Mouse (Mus musculus): ENCODE data around the gene Trit1.
A peak's percentile ranks its signal among the peaks of the same experiment; 100 is the strongest.
"Not testable (repeated sequence)": the region's sequence is repeated elsewhere in the genome, so short reads cannot be mapped to it uniquely, and the experiment has no call there.

Trit1 gene

DNA sequence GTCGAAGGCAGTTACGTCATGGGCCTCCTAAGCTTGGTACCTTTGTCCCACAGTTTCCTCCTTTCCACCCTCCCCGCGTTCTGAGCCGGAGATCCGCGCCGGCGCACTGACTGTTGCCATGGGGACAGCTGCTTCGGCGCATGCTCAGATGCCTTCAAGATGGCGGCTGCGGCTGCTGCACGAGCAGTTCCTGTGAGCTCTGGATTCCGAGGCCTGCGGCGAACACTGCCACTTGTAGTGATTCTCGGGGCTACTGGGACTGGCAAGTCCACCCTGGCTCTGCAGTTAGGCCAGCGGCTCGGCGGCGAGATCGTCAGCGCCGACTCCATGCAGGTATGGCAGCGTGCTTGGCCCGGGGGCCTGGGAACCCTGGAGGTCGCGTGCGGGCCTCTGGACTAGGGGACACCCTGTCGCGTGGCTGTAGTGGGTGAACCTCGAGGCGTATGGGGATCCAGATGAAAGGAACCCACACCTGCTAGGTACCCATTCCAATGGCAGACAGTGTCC is at the start of gene Trit1:
Gene Trit1, plus strand, starts transcription at position 147 of the 507 bp plus-strand sequence.
- DNase-seq (ENCODE audit: low spot score in 2 of 2): peak; percentile 94 to 95

DNA sequence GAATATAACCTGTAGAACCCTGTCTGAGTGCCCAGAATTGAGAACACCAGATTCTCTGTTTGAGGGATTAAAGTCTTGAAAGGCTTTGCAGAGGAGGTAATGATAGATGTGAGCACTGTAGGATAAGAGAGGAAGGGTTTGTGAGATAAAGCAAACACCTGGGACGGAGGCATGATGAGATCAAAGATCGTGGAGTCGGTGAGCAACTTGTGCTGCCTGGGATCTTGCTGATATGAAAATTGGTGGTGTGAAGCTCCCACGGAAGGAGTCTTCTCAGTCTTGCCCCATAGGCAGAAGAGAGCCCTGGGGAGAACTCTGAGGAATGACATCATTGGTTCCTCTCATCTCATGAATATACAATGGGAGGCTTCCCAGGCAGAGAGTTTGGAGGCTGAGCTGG is 48.3 kb upstream of the Trit1 start:
- peak; percentile 23 to 26 for DNase-seq (ENCODE audit: low spot score in 2 of 2)

DNA sequence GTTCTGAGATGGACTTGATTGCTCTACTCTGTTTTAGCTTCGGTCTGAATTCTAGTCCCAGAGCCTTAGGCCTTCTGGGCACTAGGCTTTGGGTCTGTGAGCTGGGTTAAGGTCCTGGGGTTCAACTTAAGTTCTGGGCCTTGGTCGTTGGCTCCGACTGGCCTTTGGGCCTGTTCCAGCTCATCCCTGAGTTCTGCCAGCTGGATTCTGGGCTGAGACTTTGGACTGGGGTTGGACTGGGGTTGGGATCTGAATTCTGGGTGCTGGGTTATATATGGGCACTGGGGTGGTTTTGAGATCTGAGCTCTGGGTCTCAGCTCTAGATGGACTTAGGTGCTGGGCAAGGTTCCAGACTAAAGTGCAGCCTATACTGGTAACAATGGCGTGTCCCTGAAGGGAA is 45.2 kb upstream of the Trit1 start:
- no peak for DNase-seq (ENCODE audit: low spot score in 2 of 2)

DNA sequence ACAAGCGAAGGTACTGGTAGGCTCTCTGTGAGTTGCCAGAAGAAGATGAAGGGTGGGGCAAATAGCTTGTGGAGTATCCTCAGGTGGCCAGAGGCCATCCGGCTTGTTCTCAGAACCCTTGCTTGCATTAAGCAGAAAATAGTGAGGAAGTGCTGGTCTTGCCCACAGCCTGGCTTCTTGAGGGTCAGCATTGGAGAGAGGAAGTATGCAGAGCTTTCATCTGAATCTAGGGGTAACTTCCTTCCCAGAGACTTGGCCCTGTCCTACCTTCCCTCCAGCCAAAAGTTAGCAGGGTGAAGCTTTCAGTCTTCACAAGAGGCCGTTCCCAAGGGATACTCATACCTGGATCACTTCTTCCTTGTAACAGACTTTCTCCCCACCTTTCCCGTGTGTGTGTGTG is 44.8 kb upstream of the Trit1 start:
- no peak for DNase-seq (ENCODE audit: low spot score in 2 of 2)

DNA sequence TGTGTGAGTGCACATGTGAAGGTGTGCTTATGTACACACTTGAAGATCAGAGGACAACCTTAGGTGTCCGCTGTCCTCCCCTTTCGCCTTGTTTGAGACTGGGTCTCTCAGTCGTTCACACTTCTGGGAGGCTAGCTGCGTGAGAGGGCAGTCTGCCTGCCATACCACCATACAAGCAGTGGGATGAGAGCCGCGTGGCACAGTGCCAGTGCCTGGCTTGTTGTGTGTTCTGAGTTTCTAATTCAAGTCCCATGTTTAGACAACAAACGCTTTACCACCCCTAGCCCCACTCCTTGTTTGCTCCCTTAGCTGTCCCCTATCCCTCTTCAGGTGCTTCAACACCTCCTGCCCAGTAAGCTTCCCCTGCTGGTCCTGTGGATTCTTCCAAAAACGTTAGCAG is 44.3 kb upstream of the Trit1 start:
- no peak for DNase-seq (ENCODE audit: low spot score in 2 of 2)

DNA sequence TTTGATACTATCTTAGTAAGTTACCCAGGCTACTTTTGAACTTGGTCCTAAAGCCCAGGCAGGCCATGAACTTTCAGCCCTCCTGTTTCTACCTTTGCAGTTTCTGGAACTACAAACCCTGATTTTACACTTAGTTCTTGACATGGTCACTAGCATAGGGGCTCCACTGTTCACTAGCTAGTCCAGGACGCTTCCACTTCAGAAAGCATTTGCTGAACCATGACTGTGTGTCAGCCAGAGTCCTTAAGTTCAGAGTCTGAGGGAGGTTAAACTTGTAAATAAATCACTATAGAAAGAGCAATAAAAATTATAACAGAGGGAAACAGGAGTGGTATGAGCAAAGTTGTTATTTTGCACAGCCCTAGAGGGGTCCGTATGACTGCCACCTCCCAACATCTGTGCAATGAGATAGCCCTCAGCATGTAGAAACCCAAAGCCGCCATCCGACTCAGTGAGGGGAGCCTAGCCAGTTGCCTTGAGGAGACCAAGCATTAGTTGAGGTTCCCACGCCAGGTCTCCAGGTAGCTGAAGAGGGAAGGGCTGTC is 41.3 kb upstream of the Trit1 start:
- DNase-seq (ENCODE audit: low spot score in 2 of 2): no peak

DNA sequence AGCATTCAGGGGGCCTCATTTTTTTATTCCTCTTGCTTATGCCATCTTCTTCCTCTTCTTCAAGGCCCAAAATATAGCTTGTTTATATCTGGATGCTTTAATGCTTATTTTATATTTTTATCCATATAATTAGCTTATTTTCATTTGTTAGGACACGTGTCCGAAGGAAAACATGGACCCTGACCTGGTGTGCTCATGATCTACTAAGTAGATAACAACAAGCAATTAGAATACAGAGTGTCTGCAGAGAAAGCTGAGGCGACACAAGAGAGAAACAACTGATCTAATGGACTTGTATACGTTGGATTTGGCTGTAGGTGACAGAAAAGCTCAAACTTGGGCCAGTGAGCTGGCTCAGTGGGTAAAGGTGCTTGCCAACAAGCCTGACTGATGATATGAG is 39.5 kb upstream of the Trit1 start:
- DNase-seq (ENCODE audit: low spot score in 2 of 2): no peak

DNA sequence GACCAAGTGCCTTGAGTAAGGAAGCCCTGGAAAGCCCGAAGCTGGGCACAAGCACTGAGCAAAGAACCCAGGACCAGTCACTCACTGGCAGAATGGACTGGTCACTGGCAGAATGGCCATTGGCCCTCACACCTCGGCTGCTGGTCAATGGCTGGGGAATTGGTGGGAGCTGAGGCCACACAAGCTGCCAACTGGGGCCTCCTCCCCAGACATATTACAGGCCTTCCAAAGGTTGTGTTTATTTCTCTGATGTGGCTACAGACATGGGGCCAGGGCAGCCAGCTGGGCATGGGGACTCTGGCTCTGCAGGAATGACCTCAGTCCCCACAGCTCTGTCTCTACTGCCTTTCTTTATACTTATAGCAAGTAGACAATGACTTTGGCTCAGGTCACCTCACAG is 37.5 kb upstream of the Trit1 start:
- DNase-seq (ENCODE audit: low spot score in 2 of 2): no peak

DNA sequence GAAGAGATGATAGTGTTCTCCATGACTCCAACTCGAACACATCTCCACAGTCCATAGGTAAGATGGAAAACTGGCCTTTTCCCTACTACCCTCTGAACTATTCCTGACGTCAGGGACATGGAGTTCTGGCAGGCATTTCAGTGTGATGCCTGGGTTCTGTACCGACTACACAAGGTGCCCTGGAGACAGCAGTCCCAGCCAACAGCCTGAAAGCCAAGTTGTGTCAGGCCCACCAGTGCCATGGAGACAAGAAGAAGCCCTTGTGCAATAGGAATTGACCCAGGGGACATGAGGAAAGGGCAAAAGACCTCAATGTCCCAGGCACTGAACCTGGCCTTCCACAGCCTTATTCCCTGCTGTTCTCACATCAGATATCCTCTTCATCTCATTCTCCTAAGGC is 36.6 kb upstream of the Trit1 start:
- DNase-seq (ENCODE audit: low spot score in 2 of 2): no peak

DNA sequence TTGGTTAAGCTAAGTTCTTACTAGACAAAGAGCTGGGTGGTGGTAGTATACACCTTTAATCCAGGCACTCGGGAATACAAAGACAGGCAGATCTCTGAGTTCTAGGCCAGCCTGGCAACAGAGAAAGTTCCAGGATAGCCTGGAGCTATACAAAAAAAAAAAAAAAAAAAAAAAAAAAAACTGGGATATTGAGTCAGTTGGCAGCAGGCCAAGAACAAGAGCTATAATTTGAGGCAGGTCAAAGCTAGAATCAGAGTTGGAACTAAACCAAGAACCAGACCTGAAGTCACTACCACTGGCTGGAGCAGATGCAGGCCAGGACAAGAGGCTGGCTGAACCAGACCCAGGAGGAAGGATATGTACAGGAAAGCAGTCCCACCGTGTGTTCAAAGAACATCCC is 35.7 kb upstream of the Trit1 start:
- no peak for DNase-seq (ENCODE audit: low spot score in 2 of 2)

DNA sequence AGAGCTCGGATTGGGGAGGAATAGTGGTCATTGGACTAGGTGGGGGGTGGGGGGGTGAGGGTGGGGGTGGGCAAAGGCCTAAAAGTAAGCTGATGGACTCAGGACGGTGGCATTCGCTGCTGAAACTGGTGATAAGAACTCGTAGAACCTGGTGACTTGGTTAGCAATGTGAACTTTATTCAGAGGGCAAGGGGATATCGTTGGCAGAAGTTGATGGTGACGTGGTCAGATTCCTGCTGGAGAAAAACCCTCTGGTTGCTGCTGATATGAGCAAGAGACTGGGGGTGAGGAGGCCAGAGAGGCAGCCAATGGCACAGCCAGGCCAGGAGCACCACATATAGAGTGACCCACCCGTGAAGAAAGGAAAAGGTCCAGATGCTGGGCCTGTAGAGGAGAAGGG is 35.2 kb upstream of the Trit1 start:
- DNase-seq (ENCODE audit: low spot score in 2 of 2): no peak

DNA sequence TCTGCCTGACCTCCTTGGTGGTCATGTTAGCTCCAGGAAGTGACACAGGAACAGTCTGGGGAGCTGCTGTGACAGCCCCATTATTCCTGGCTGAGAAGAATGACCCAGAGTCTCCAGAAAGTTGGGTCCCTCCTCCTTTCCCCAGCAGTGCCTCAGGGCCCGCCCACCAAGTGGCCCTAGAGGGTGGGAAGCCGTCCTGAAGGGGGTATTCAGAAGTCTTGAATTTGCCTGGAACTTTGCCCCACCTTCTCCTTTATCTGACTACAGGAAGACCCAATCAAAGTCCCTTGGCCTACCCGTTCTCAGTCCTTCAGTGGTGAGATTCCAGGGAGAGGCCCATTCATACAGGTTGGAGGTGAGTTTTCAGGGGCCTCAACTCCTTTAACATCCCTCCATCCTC is 34.5 kb upstream of the Trit1 start:
- no peak for DNase-seq (ENCODE audit: low spot score in 2 of 2)

DNA sequence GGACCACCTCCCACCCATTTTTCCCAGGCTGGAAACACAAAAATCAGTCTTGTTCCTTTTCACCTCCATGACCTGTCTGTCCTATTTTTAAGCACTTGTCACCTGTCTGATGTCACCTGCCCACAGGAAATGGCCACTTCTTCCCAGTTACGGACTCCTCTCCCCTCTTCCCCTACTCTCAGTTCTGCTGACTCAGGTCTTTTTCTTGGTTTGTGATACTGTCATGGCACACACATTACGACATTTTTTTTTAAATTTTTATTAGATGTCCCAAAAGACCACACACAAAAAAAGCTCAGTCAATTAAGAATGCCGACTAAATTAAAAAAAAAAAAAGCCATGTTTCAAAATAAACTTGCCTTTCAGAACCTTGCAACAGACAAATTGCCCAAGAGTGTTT is 33.9 kb upstream of the Trit1 start:
- no peak for DNase-seq (ENCODE audit: low spot score in 2 of 2)

DNA sequence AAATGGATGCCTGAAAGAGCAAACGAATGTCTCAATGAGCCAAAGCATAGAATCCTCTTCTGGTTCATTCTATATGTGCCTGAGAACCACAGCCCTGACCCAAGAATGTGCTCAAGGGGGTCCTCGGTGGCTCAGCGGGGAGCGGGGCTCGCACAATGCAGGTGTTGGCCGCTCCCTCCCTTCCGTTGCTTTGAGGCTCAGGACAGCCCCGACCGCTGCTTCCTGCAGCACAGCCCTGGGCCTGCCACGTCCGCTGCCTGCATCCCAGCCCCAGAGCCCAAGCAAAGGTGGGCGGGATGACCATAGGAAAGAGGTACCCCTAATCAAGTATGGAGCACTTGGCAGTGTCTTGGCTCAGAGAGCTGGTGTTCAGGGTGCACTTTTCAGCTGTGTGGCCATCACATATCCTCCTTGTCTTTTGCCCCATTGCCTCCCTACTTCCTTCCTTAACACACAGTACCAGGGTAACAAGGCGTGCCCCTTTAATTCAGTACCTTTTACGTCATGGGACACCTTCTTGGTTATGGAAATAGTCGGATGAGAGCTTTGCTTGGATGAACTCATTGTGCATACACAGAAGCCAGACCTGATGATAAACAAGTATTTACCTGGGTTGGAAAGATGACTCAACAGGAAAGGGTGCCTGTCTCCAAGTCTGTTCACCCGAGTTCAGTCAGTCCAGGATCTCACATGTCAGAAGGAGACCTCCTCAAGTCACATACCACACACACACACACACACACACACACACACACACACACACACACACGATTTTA is 32.7 kb upstream of the Trit1 start:
- DNase-seq (ENCODE audit: low spot score in 2 of 2): peak; percentile 35 to 43

DNA sequence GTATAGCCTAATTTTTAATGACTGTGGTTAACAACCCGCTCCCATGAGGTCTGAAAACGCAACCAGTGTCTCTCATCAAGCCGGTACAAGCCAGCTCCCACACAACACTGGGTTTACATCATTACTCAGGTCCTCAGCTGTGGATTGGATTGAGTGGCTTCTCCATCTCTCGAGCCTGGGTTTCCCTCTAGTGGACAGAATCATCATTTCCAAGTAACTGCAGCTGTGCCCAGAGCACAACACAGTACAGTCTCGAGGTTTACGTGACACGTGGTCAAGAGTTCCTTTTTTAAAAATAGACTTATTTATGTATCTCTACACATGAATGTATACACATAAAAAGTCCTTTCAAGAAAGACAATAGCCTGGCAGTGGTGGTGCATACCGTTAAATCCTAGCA is 31.3 kb upstream of the Trit1 start:
- DNase-seq (ENCODE audit: low spot score in 2 of 2): peak; percentile 55 to 80

DNA sequence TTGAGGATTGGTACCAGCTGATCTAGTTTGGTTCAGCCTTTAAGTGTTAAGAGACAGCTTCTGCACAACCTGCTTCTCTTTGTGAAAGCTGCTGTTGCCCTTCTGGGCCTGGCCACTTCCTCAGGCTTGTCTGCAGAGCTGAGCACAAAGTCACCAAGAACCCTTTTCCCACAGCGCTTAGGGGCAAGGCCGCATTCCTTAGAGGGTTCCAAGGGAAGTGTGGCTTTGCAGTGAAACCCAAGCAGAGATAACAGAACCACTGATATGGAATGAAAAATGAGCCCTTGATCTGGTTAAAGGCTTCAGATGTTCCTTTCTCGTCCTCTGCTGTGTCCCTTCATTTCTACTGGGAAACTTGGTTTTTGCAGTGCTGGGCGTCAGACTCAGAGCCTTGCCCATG is 29.0 kb upstream of the Trit1 start:
- DNase-seq (ENCODE audit: low spot score in 2 of 2): no peak

DNA sequence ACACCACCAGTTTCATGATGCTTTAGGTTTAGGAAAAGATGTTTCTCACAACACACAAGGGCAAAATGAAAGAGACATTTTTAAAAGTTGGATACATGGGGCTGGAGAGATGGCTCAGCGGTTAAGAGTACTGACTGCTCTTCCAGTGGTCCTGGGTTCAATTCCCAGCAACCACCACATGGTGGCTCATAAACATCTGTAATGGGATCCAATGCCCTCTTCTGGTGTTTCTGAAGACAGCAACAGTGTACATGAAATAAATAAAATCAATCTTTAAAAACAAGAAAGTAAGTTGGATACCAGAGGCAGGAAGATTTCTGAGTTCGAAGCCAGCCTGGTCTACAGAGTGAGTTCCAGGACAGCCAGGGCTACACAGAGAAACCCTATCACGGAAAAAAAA is 28.4 kb upstream of the Trit1 start:
- DNase-seq (ENCODE audit: low spot score in 2 of 2): not testable (repeated sequence)

DNA sequence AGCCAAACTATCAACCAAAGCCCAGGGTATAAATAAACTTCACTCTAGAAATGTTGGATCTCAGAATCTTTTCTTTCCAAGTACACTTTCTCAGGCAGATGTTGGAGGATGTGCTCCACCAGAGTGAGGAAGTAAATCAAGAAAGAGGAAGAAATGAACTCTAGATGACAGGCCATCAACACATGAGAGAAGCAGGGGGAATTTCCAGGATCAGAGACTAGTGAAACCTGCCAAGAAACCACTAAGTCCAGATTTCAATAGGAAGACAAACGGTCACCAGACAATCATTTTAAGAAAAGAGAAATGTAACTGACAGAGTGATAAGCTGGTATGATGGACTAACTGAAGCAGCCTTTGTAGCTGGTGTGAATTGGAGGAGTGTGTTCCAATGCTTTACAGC is 25.2 kb upstream of the Trit1 start:
- no peak for DNase-seq (ENCODE audit: low spot score in 2 of 2)

DNA sequence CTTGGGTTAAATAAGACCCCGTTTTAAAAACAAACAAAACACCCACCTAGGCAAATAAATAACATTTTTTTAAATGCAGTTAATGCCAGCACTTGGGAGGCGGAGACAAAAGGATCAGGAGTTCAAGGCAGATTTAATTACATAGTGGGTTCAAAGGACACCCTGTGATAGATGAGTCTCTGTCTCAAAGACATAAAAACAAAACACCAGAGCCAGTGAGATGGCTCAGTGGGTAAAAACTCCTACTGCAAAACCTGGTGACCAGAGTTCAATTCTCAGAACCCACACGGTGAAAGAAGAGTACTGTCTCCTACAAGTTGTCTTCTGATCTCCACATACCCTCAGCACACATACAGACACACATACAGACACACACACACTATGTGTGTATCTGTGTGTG is 24.1 kb upstream of the Trit1 start:
- no peak for DNase-seq (ENCODE audit: low spot score in 2 of 2)

DNA sequence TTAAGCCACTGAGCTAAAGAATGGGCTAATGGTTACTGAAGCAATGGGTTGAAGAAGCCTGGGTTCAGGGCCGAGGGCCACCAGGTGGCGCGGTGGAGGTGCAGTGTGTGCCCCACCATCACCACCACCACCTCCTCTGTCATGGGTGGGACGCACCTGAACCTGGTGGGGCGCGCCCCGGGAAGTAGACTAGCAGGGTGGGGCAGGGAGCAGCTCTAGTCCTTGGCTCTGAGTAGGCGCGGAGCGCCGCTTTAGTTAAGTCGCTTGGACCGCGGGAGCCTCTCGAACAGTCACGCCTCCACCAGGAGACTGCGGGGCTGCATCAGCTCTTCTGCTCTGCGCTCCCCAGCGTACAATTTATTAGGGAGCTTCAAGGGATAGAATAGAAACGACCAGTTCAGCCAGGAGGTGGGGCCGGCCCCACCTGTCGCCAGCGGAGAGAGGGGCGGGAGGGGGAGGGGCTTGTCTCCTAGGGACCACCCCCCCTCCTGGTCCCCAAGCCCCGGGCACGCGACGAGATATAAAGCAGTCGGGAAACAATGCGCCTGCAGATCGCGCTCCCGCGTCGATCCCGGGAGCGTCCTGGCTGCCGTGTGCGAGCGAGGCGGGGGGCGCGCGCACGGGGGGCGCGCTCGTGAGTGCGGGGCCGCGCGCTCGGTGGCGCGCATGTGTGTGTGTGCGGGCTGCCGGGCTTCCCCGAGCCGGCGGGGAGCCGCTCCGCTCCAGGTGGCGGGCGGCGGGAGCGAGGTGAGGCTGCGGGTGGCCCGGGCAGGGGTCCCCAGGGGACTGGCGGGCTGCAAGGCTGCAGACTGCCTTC is 20.8 kb upstream of the Trit1 start, which contains the start of gene Mycl:
Gene Mycl, plus strand, starts transcription at position 249 of the 817 bp plus-strand sequence.
- DNase-seq (ENCODE audit: low spot score in 2 of 2): peak; percentile 77 to 91

DNA sequence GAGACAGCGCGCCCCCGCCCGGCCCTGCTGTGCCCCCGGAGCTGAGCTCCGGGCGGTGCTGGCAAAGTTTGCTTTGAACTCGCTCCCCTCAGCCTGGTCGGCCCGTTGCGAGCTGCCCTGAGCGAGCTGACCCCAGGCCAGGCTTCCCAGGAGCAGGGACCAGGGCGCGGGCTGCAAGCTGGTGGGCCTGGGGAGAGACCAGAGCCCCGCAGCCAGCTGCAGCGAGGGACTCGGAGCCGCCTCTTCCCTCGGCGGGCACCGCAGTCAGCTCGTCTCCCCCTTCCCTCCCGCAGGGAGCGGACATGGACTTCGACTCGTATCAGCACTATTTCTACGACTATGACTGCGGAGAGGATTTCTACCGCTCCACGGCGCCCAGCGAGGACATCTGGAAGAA is 20.2 kb upstream of the Trit1 start:
- DNase-seq (ENCODE audit: low spot score in 2 of 2): peak; percentile 28 to 31

DNA sequence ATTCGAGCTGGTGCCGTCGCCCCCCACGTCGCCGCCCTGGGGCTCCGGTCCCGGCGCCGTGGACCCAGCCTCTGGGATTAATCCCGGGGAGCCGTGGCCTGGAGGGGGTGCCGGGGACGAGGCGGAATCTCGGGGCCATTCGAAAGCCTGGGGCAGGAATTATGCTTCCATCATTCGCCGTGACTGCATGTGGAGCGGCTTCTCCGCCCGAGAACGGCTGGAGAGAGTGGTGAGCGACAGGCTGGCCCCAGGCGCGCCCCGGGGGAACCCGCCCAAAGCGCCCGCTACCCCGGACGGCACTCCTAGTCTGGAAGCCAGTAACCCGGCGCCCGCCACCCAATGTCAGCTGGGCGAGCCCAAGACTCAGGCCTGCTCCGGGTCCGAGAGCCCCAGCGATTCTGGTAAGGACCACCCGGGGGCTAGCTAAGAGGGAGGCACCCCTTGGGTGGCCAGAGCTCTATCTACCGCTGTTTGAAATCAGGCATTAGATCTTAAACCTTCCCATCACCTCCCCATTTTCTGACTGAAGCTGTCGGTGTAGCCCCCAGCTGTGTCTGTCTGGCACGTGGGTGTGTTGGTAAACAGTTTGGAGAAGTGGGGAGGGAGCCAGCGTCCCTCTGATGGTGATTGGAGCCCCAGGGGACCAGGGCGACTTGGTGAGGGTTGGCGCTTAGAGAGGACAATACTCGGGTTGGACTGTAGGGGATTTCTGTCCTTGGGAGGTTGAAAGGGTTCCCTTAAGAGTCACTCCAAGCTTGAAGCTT is 19.6 kb upstream of the Trit1 start:
- DNase-seq (ENCODE audit: low spot score in 2 of 2): peak in 1 of 2 experiments; percentile 26

Measured in thymus, postnatal 10 days (tissue).